Mouse (Mus musculus): ENCODE data around the gene Gm44973.

DNA sequence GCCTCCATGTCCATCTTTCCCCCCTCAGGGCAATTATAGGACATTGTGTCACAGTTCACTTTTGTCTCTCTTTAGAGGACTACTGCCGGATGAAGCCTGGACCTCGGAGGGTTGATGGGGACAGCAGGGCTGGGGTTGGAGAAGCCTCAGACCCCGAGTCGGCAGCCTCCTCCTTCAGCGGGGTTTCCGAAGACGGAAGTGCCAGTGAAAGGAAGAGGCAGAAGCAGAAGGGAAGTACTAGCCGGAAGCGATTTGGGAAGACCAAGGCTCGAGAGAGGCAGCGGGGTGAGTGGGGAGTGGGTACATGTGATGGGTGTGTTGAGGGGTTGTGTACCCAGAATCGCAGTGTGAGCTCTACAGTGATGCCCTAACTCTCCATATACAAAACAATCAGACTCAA lies 44.1 kb downstream of the Gm44973 start:
- TF ChIP-seq CTCF (IDR thresholded peaks at IDR 0.05; ENCODE audit: low read depth, low read length) (no peak), POLR2A (IDR thresholded peaks at IDR 0.05; ENCODE audit: extremely low read depth, insufficient read depth, low read length) (no peak)
